Mouse (Mus musculus) heart, embryonic 14.5 days (tissue): ENCODE measurements around the gene Acvrl1. TPM values are rescaled to one million over a fixed set of nuclear protein-coding genes. Genes with fewer than 3 reads are reported as not detected.

Experiments
- ATAC-seq: fragments of 200-750 bp; cut with Nextera tagmentation; 2 replicates; pipeline ENCODE4 v1.8.0; 2017; ENCODE audit warnings: low read depth, moderate TSS enrichment; ENCODE audit not compliant: insufficient number of reproducible peaks, insufficient read depth, low FRiP score
- H3K27ac ChIP-seq, 2 experiments: fragments of 200-500 bp in 1 of 2; fragments of 300-500 bp in 1 of 2; sonication (generic) in 1 of 2; replicated peaks in 1 of 2; 2 replicates each; pipeline ENCODE4 v1.5.1; 2012 to 2014; ENCODE audit warnings: low read depth in 2 of 2, low read length in 2 of 2, control low read depth in 1 of 2, mild to moderate bottlenecking in 1 of 2, mixed read lengths in 1 of 2; ENCODE audit not compliant: control insufficient read depth in 1 of 2, insufficient read depth in 1 of 2
- H3K27me3 ChIP-seq: fragments of 300-500 bp; sonication (generic); 2 replicates; pipeline ENCODE4 v1.6.1; 2014; ENCODE audit warnings: mild to moderate bottlenecking, low read length, control low read depth; ENCODE audit not compliant: control insufficient read depth, insufficient read depth
- H3K36me3 ChIP-seq: fragments of 300-500 bp; sonication (generic); 2 replicates; pipeline ENCODE4 v1.6.1; 2014; ENCODE audit warnings: mild to moderate bottlenecking, control low read depth, low read length, mixed read lengths; ENCODE audit not compliant: control insufficient read depth, insufficient read depth
- H3K4me1 ChIP-seq, 2 experiments: fragments of 200-500 bp in 1 of 2; fragments of 300-500 bp in 1 of 2; sonication (generic) in 1 of 2; 2 replicates each; pipeline ENCODE4 v1.6.1; 2012 to 2014; ENCODE audit warnings: low read length in 2 of 2, control low read depth in 1 of 2, mixed read lengths in 1 of 2; ENCODE audit not compliant: control insufficient read depth in 2 of 2, insufficient read depth in 2 of 2
- H3K4me2 ChIP-seq: fragments of 300-500 bp; sonication (generic); 2 replicates; pipeline ENCODE4 v1.6.1; 2014; ENCODE audit warnings: mild to moderate bottlenecking, low read length
- H3K4me3 ChIP-seq, 2 experiments: fragments of 200-500 bp in 1 of 2; fragments of 300-500 bp in 1 of 2; sonication (generic) in 1 of 2; 2 replicates each; pipeline ENCODE4 v1.5.1; 2012 to 2014; ENCODE audit warnings: low read length in 2 of 2, mild to moderate bottlenecking in 2 of 2, control low read depth in 1 of 2, low read depth in 1 of 2, moderate library complexity in 1 of 2; ENCODE audit not compliant: control insufficient read depth in 1 of 2, insufficient read depth in 1 of 2
- H3K9ac ChIP-seq: fragments of 300-500 bp; sonication (generic); 2 replicates; pipeline ENCODE4 v1.6.1; 2014; ENCODE audit warnings: mild to moderate bottlenecking, low read length
- H3K9me3 ChIP-seq: fragments of 300-500 bp; sonication (generic); 2 replicates; pipeline ENCODE4 v1.6.1; 2016; ENCODE audit warnings: low read length, control low read depth; ENCODE audit not compliant: control insufficient read depth
- WGBS: fragments of 180-500 bp; shearing (Covaris S2); extraction: QIAGEN DNeasy Blood & Tissue Kit; methylation state at CpG from one replicate; pipeline ENCODE4 v1.1.7; 2014; 5-methylcytosine and 5-hydroxymethylcytosine counted together
- polyA plus RNA-seq: library from polyadenylated mRNA; unstranded; fragments of >200 nt; fragmentation: Nextera tagmentation; extraction: Ambion mirVana; gene quantifications from 2 replicates; pipeline ENCODE4 v1.2.1, GENCODE M21; 2014

The Acvrl1 gene
- polyA plus RNA-seq, 1 experiment from 2014 or later = 5.8 TPM

GRCm38 (mm10) chr15:101086956-101087355 lies 41.4 kb upstream of the Acvrl1 start:
- no peaks in the 10 kb centered on the region for H3K27me3 ChIP-seq
- H3K36me3 ChIP-seq = no peaks in the 10 kb centered on the region
- H3K4me3 ChIP-seq = no peak overlapping the region
- no peaks in the 10 kb centered on the region for H3K4me1 ChIP-seq
- no peak overlapping the region for H3K9ac ChIP-seq
- WGBS = 61% methylated on average over 3 of the region's 3 CpGs
- no peak overlapping the region for H3K4me2 ChIP-seq
- ATAC-seq = no peak
- no peak overlapping the region for H3K27ac ChIP-seq
- H3K9me3 ChIP-seq = no peaks in the 10 kb centered on the region

GRCm38 (mm10) chr15:101088291-101088690 lies 40.0 kb upstream of the Acvrl1 start:
- no peak for ATAC-seq
- H3K4me1 ChIP-seq = peaks cover 0 to 6% of the 10 kb centered on the region in 2 experiments; a peak in 1 of 4 replicates
- no peaks in the 10 kb centered on the region for H3K9me3 ChIP-seq
- no peak overlapping the region for H3K4me3 ChIP-seq
- H3K27ac ChIP-seq = no peak overlapping the region
- no peak overlapping the region for H3K9ac ChIP-seq
- no peaks in the 10 kb centered on the region for H3K36me3 ChIP-seq
- WGBS = 70% methylated on average over 4 of the region's 4 CpGs
- H3K4me2 ChIP-seq = no peak overlapping the region
- H3K27me3 ChIP-seq = no peaks in the 10 kb centered on the region

DNA sequence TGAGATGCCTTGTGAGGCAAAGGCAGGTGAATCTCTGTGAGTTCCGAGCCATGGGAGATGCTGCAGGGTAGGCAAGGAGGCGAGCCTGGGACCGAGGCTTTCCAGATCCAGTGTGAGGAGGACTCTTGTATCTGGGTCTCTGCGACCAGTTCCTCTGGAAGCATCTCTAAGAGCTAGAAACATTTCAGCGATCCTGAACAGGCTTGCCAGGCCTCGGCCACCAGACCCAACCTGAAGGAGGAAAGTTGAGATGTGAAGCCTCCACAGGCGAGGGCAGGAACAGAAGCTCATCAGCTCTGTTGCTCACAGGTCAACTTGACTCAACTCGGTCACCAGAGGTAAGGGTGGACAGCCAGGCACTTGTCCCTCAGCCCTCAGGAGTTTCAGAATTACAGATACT lies 36.8 kb upstream of the Acvrl1 start:
- 86% methylated on average over 8 of the region's 8 CpGs for WGBS
- no peak overlapping the region for H3K4me3 ChIP-seq
- H3K9me3 ChIP-seq = no peaks in the 10 kb centered on the region
- no peak overlapping the region for H3K4me2 ChIP-seq
- no peak overlapping the region for H3K27ac ChIP-seq
- H3K9ac ChIP-seq = no peak overlapping the region
- H3K27me3 ChIP-seq = no peaks in the 10 kb centered on the region
- peaks cover 0 to 9% of the 10 kb centered on the region in 2 experiments; a peak in 2 of 4 replicates for H3K4me1 ChIP-seq
- H3K36me3 ChIP-seq = no peaks in the 10 kb centered on the region
- no peak for ATAC-seq

DNA sequence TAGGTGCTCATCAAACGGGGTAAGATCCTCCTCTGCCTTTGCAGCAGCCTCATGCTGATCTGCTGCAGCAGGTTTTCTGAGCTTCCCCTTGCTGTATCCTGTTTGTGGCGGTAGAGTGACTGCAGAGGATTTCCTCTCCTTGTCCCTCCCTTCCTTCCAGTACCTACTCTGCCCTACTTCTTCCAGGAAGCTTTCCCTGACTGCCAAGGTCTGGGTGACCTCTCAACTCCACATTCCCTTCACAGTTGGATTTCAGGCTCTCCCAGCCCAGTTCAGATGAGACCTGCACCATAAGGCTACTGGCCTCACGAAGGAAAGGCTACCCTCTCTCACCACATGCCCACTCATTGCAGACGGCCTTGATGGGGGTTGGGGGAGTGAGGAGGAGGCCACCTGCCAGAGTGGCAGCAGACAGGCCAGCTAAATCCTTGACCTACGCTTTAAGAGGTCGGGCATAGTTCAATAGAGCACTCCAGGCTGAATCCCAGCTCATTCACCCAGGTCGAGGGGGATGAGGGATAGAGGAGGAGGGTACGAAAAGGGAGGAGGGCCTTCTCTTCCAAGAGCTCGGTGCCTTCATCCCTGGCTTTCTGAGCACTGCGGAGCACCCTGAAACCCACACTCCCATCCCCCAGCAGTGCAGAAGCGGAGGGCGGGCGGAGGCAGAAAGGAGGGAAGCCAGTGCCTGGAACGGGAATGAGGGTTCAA lies 36.0 kb upstream of the Acvrl1 start:
- no peak overlapping the region; the same call in 1 of the 2 replicates for H3K4me2 ChIP-seq
- no peak for ATAC-seq

GRCm38 (mm10) chr15:101092829-101093648 lies 35.3 kb upstream of the Acvrl1 start:
- no peaks in the 10 kb centered on the region for H3K36me3 ChIP-seq
- no peak overlapping the region; the same call in 1 of the 2 replicates for H3K9ac ChIP-seq

More for the DNA sequence above, 36.0 kb upstream of the Acvrl1 start:
- peaks cover 0 to 9% of the 10 kb centered on the region in 2 experiments; a peak in 2 of 4 replicates for H3K4me1 ChIP-seq
- no peaks in the 10 kb centered on the region for H3K9me3 ChIP-seq
- H3K27me3 ChIP-seq = no peaks in the 10 kb centered on the region
- no peak overlapping the region for H3K27ac ChIP-seq
- H3K4me3 ChIP-seq = no peak overlapping the region
- WGBS = 51% methylated on average over 14 of the region's 14 CpGs
- H3K9ac ChIP-seq = no peak overlapping the region
- no peaks in the 10 kb centered on the region for H3K36me3 ChIP-seq

DNA sequence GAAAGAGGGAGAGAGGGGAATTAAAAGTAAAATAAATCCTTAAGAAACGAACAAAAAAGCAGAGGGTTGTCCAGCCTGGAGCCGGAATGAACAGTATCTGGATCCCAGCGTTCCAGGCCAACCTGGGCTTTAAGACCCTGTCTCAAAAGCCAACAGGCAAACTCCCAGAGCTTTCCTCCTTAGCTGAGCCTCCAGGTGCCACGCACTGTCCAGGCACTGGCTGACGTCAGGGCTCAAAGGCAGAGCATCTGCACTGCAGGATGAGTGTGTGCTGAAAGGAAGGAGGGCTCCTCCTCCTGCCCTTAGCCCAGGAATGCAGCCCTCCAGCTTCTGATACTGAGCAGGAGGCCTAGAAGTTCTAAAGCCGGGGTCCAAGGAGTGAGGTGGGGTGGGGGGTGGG lies 34.3 kb upstream of the Acvrl1 start:
- Histone ChIP-seq H3K4me2 (no peak overlapping the region), H3K4me3 (no peak overlapping the region), H3K27ac (no peak overlapping the region), H3K9me3 (no peaks in the 10 kb centered on the region), H3K4me1 (peaks cover 8 to 17% of the 10 kb centered on the region in 2 experiments; a peak in 2 of 4 replicates), H3K27me3 (peaks cover 8% of the 10 kb centered on the region; the same call in 1 of the 2 replicates), H3K9ac (no peak overlapping the region), H3K36me3 (no peaks in the 10 kb centered on the region)
- 39% methylated on average over 6 of the region's 6 CpGs for WGBS
- ATAC-seq = no peak

More at GRCm38 (mm10) chr15:101092829-101093648, 35.3 kb upstream of the Acvrl1 start:
- 28% methylated on average over 25 of the region's 25 CpGs for WGBS
- no peak overlapping the region; the same call in 1 of the 2 replicates for H3K4me2 ChIP-seq
- H3K27me3 ChIP-seq = no peaks in the 10 kb centered on the region
- H3K9me3 ChIP-seq = no peaks in the 10 kb centered on the region
- H3K4me3 ChIP-seq = no peak overlapping the region
- no peak for ATAC-seq
- no peak overlapping the region for H3K27ac ChIP-seq
- peaks cover 4 to 13% of the 10 kb centered on the region in 2 experiments; a peak in 2 of 4 replicates for H3K4me1 ChIP-seq

- Histone ChIP-seq H3K4me3 (no peak overlapping the region), H3K27ac (no peak overlapping the region), H3K27me3 (peaks cover 14% of the 10 kb centered on the region), H3K9ac (no peak overlapping the region), H3K9me3 (no peaks in the 10 kb centered on the region), H3K4me1 (peaks cover 8 to 17% of the 10 kb centered on the region in 2 experiments; a peak in 2 of 4 replicates), H3K4me2 (no peak overlapping the region), H3K36me3 (no peaks in the 10 kb centered on the region)
- ATAC-seq = no peak
- 58% methylated on average over 9 of the region's 9 CpGs for WGBS
Measured at GRCm38 (mm10) chr15:101094979-101095378, 33.3 kb upstream of the Acvrl1 start.
